Mouse (Mus musculus) CH12.LX (cell line): ENCODE measurements around the gene Rbm48. TPM values are rescaled to one million over a fixed set of nuclear protein-coding genes. Genes with fewer than 3 reads are reported as not detected.

ENCODE experiments used
- DNase-seq: peaks from one replicate; pipeline ENCODE4 v3.0.0-alpha.2; 2013; ENCODE audit errors: extremely low read depth
- H3K27ac ChIP-seq: 2 replicates; pipeline ENCODE4 v1.5.1; 2012; ENCODE audit warnings: low read depth, mild to moderate bottlenecking, control low read depth, moderate library complexity; ENCODE audit not compliant: insufficient read depth
- H3K27me3 ChIP-seq: replicated peaks from 2 replicates; pipeline ENCODE3; 2012; ENCODE audit warnings: inconsistent platforms
- H3K36me3 ChIP-seq, 2 experiments: replicated peaks in 1 of 2; 2 replicates each; pipeline versions ENCODE3 to v1.6.1; 2012; ENCODE audit warnings: inconsistent platforms in 1 of 2, low read length in 1 of 2, mild to moderate bottlenecking in 1 of 2, mixed read lengths in 1 of 2, moderate library complexity in 1 of 2; ENCODE audit not compliant: control insufficient read depth in 1 of 2, insufficient read depth in 1 of 2
- H3K4me1 ChIP-seq, 2 experiments: 2 replicates each; pipeline ENCODE4 v1.6.1; 2012; ENCODE audit warnings: inconsistent platforms in 1 of 2, moderate library complexity in 1 of 2; ENCODE audit not compliant: insufficient read depth in 2 of 2, control insufficient read depth in 1 of 2
- H3K4me2 ChIP-seq: 2 replicates; pipeline ENCODE4 v1.6.1; 2012; ENCODE audit warnings: low read depth, mild to moderate bottlenecking, control low read depth; ENCODE audit not compliant: poor library complexity, insufficient read depth, severe bottlenecking
- H3K4me3 ChIP-seq, 3 experiments: fragments of 150-350 bp in 1 of 3; sonication (generic) in 1 of 3; replicated peaks in 1 of 3; 2 replicates each; pipeline versions ENCODE3 to v1.5.1; 2011 to 2012; ENCODE audit warnings: low read depth in 2 of 3, low read length in 2 of 3, mild to moderate bottlenecking in 2 of 3, moderate library complexity in 2 of 3, control low read depth in 1 of 3, improper control_type of control experiment in 1 of 3, inconsistent platforms in 1 of 3, mixed read lengths in 1 of 3; ENCODE audit not compliant: poor library complexity in 1 of 3
- H3K79me2 ChIP-seq: replicated peaks from 2 replicates; pipeline ENCODE4 v1.6.1; 2012; ENCODE audit warnings: mild to moderate bottlenecking, moderate library complexity; ENCODE audit not compliant: control insufficient read depth, poor library complexity, insufficient read depth, severe bottlenecking; ENCODE audit errors: extremely low read depth
- H3K9ac ChIP-seq: 2 replicates; pipeline ENCODE4 v1.6.1; 2012; ENCODE audit warnings: low read depth, mild to moderate bottlenecking, control low read depth, moderate library complexity; ENCODE audit not compliant: insufficient read depth
- H3K9me3 ChIP-seq: replicated peaks from 2 replicates; pipeline ENCODE3; 2012; ENCODE audit warnings: low read length, inconsistent platforms, mixed read lengths
- BHLHE40 ChIP-seq: IDR thresholded peaks from 2 replicates; pipeline ENCODE4 v1.6.1; 2011; ENCODE audit warnings: mild to moderate bottlenecking, low read depth, low read length, improper control_type of control experiment
- ELF1 ChIP-seq: IDR thresholded peaks from 2 replicates; pipeline ENCODE4 v1.6.1; 2014; ENCODE audit warnings: low read depth, mild to moderate bottlenecking, inconsistent platforms, low read length, improper control_type of control experiment
- ETS1 ChIP-seq: conservative IDR thresholded peaks from 2 replicates; pipeline ENCODE4 v1.6.1; 2012; ENCODE audit warnings: low read depth, mild to moderate bottlenecking, inconsistent platforms, low read length, improper control_type of control experiment, moderate library complexity
- HCFC1 ChIP-seq: IDR thresholded peaks from 2 replicates; pipeline ENCODE4 v1.6.1; 2012; ENCODE audit warnings: low read depth, mild to moderate bottlenecking, inconsistent platforms, low read length, improper control_type of control experiment
- JUND ChIP-seq: conservative IDR thresholded peaks from 2 replicates; pipeline ENCODE4 v1.6.1; 2011; ENCODE audit warnings: low read depth, low read length, improper control_type of control experiment
- MAFK ChIP-seq: IDR thresholded peaks from 2 replicates; pipeline ENCODE4 v1.6.1; 2011; ENCODE audit warnings: low read length, improper control_type of control experiment; ENCODE audit not compliant: insufficient replicate concordance
- MAX ChIP-seq: IDR thresholded peaks from 2 replicates; pipeline ENCODE4 v1.6.1; 2011; ENCODE audit warnings: low read length, improper control_type of control experiment
- MEF2A ChIP-seq: IDR thresholded peaks from 2 replicates; pipeline ENCODE4 v1.6.1; 2014; ENCODE audit warnings: low read depth, mild to moderate bottlenecking, inconsistent platforms, low read length, improper control_type of control experiment, borderline replicate concordance
- MYC ChIP-seq: IDR thresholded peaks from 2 replicates; pipeline ENCODE4 v1.6.1; 2011; ENCODE audit warnings: low read depth, mild to moderate bottlenecking, improper control_type of control experiment, low read length
- NELFE ChIP-seq: IDR thresholded peaks from 2 replicates; pipeline ENCODE4 v1.6.1; 2011; ENCODE audit warnings: low read depth, low read length, improper control_type of control experiment
- RCOR1 ChIP-seq: conservative IDR thresholded peaks from 2 replicates; pipeline ENCODE4 v1.6.1; 2012; ENCODE audit warnings: low read depth, mild to moderate bottlenecking, inconsistent platforms, low read length, improper control_type of control experiment
- SIN3A ChIP-seq: IDR thresholded peaks from 2 replicates; pipeline ENCODE4 v1.6.1; 2012; ENCODE audit warnings: low read length, improper control_type of control experiment, inconsistent platforms
- SMC3 ChIP-seq: IDR thresholded peaks from 2 replicates; pipeline ENCODE4 v1.6.1; 2011; ENCODE audit warnings: low read depth, low read length, improper control_type of control experiment
- TCF12 ChIP-seq: IDR thresholded peaks from 2 replicates; pipeline ENCODE4 v1.6.1; 2014; ENCODE audit warnings: low read depth, mild to moderate bottlenecking, inconsistent platforms, low read length, improper control_type of control experiment
- USF1 ChIP-seq: IDR thresholded peaks from 2 replicates; pipeline ENCODE4 v1.6.1; 2014; ENCODE audit warnings: low read depth, mild to moderate bottlenecking, inconsistent platforms, low read length, improper control_type of control experiment
- ZKSCAN1 ChIP-seq: IDR thresholded peaks from 2 replicates; pipeline ENCODE4 v1.6.1; 2012; ENCODE audit warnings: low read depth, inconsistent platforms, low read length, improper control_type of control experiment, borderline replicate concordance
- ZMIZ1 ChIP-seq: IDR thresholded peaks from 2 replicates; pipeline ENCODE4 v1.6.1; 2012; ENCODE audit warnings: low read depth, mild to moderate bottlenecking, inconsistent platforms, low read length, improper control_type of control experiment
- ZNF384 ChIP-seq: IDR thresholded peaks from 2 replicates; pipeline ENCODE4 v1.6.1; 2012; ENCODE audit warnings: low read depth, low read length, improper control_type of control experiment, inconsistent platforms
- dilution Hi-C: fragments of 300-500 bp; cut with MboI; formaldehyde crosslinking; loops from 2 replicates; pipeline ENCODE4 v1.14.3; 2020; ENCODE audit warnings: low sequenced_read_pairs; ENCODE audit not compliant: extremely low pct_unique_long_range_greater_than_20kb, extremely low pct_ligation_motif_present
- in situ Hi-C: fragments of 300-500 bp; cut with MboI; formaldehyde crosslinking; loops from 3 replicates; pipeline ENCODE4 v1.14.3; 2019; ENCODE audit warnings: low sequenced_read_pairs, low pct_ligation_motif_present, low pct_unique_long_range_greater_than_20kb, mixed read lengths
- polyA plus RNA-seq: library from polyadenylated mRNA; unstranded; fragments of >175 nt; gene quantifications from 2 replicates; pipeline ENCODE4 v1.2.1, GENCODE M21; 2012; ENCODE audit warnings: low read depth; ENCODE audit not compliant: insufficient read length
- total RNA-seq, 2 experiments: library from RNA; depleted of rRNA; stranded (reverse); fragments of 300-350 nt in 1 of 2; fragments of >200 nt in 1 of 2; gene quantifications; 2 replicates each; pipeline ENCODE4 v1.2.3; 2012 to 2014

Gene Rbm48
- total and polyA plus RNA-seq, 3 experiments: 8.7 to 15.9 (median 14.2) TPM

DNA sequence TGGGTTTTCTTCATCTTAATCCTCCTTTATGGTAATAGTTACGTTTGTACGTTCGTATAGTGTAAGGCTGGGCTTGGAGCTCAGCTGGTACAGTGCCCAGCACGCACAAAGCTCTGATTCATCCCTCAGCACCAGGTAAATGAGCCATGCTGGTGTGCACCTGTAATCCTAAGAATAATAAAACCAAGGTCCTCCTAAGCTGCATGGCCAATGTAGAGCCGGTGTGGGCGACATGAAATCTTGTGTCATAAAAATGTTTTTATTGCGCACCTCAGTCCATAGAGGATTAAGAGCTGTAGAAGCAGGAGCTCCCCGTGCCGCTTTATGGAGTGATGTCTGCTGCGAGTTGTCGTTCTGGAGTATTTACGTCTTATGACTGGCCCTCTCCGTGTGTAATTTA lies 36.9 kb upstream of the Rbm48 start:
- H3K27me3 ChIP-seq: no peaks in the 10 kb centered on the region
- H3K4me2 ChIP-seq: no peak overlapping the region
- peaks cover 16 to 58% of the 10 kb centered on the region in 2 experiments for H3K36me3 ChIP-seq
- dilution Hi-C loops: no loop called here
- in situ Hi-C loops: loop anchor here (25.0 kb wide), 1 partner anchor 554 kb away; the partner anchor contains the start of gene Mterf1b
- H3K4me1 ChIP-seq: peaks cover 0 to 3% of the 10 kb centered on the region in 2 experiments; a peak in 1 of 4 replicates
- TF ChIP-seq ZMIZ1 (no peak), RCOR1 (no peak), SMC3 (no peak), HCFC1 (no peak), JUND (no peak), SIN3A (no peak)
- no peak overlapping the region for H3K27ac ChIP-seq
- H3K4me3 ChIP-seq: no peak overlapping the region
- no peak overlapping the region for H3K9ac ChIP-seq
- no peaks in the 10 kb centered on the region for H3K79me2 ChIP-seq
- H3K9me3 ChIP-seq: no peaks in the 10 kb centered on the region
- DNase-seq: no peak

DNA sequence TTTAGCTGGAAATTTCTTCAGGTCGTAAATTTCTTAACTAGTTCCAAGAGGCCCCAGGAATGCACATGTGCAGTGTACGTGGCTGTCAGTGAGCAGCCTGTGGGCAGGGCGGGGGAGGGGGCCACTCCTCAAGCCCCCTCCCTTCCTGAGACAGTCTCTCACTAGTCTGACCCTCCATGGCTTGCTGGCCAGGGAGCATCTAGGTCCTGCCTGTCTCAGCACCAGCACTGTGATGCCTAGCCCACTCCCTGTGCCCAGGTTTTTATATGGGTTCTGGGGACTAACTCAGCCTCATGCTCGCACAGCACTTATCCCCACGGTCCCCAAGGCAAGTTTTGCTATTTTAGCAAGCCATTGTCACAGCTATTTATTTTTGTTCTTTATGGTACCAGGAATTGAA lies 35.9 kb upstream of the Rbm48 start:
- no peak overlapping the region for H3K27ac ChIP-seq
- in situ Hi-C loops: loop anchor here (25.0 kb wide), 1 partner anchor 555 kb away; the partner anchor contains the start of gene Mterf1b
- H3K9ac ChIP-seq: no peak overlapping the region
- H3K4me2 ChIP-seq: no peak overlapping the region
- H3K79me2 ChIP-seq: no peaks in the 10 kb centered on the region
- H3K4me1 ChIP-seq: peaks cover 0 to 3% of the 10 kb centered on the region in 2 experiments; a peak in 1 of 4 replicates
- TF ChIP-seq ZMIZ1: no peak
- no peak for TF ChIP-seq MAX
- no peak for TF ChIP-seq ELF1
- no peak for TF ChIP-seq ZKSCAN1
- TF ChIP-seq BHLHE40: no peak
- TF ChIP-seq USF1: no peak
- no peak for TF ChIP-seq HCFC1
- no peak for TF ChIP-seq ZNF384
- TF ChIP-seq MAFK: no peak
- no peak for TF ChIP-seq SIN3A
- TF ChIP-seq NELFE: no peak
- TF ChIP-seq TCF12: no peak
- TF ChIP-seq MYC: no peak
- no peak for TF ChIP-seq SMC3
- no peak for TF ChIP-seq ETS1
- TF ChIP-seq MEF2A: no peak
- dilution Hi-C loops: no loop called here
- DNase-seq: no peak
- no peaks in the 10 kb centered on the region for H3K9me3 ChIP-seq
- no peak overlapping the region for H3K4me3 ChIP-seq
- H3K36me3 ChIP-seq: peaks cover 12 to 61% of the 10 kb centered on the region in 2 experiments
- no peaks in the 10 kb centered on the region for H3K27me3 ChIP-seq
